Mouse (Mus musculus): ENCODE measurements around the gene Arl6.

GRCm38 (mm10) chr16:59617167-59617566 lies 22.0 kb downstream of the Arl6 start:
- TF ChIP-seq CTCF (IDR thresholded peaks at IDR 0.05; ENCODE audit: borderline replicate concordance, control insufficient read depth, extremely low read depth, insufficient read depth, low read length, poor library complexity) (no peak), POLR2A (IDR thresholded peaks at IDR 0.05; ENCODE audit: control insufficient read depth, extremely low read depth, insufficient read depth, low read length, poor library complexity) (no peak)
